In genomic region chr10:93641821-93642746, GRCm38 (mm10) we compare ENCODE assay signal across 7 mouse cellular contexts. TPM values are rescaled to one million over a fixed set of nuclear protein-coding genes. Genes with fewer than 3 reads are reported as not detected.
DNase-seq lines count a peak whose midpoint lies in the region; ATAC-seq lines count a peak whose summit lies in the region.

No protein-coding gene starts in this region.

- peak overlapping the region; percentile 79 for H3K4me3 ChIP-seq in lung, embryonic 16.5 days (ENCODE audit: low read length)

- peaks cover 29% of the 10 kb centered on the region for H3K27me3 ChIP-seq in lung, embryonic 16.5 days (ENCODE audit: control insufficient read depth, insufficient read depth, low read depth, low read length)

- H3K4me1 ChIP-seq in lung, embryonic 16.5 days (replicated peaks; ENCODE audit: control insufficient read depth, insufficient read depth, low read length) = peaks cover 15% of the 10 kb centered on the region

- peak; percentile 47 for ATAC-seq in lung, embryonic 16.5 days (ENCODE audit: low read depth)

- H3K4me2 ChIP-seq in lung, embryonic 16.5 days (ENCODE audit: low read depth, low read length) = peak overlapping the region; percentile 100

- WGBS in lung, embryonic 16.5 days = 5% methylated on average over 32 of the region's 32 CpGs

- no peaks in the 10 kb centered on the region for H3K9me3 ChIP-seq in lung, embryonic 16.5 days (ENCODE audit: control insufficient read depth, low read length)

- H3K36me3 ChIP-seq in lung, embryonic 16.5 days (ENCODE audit: control insufficient read depth, insufficient read depth, low read length) = no peaks in the 10 kb centered on the region

- DNase-seq in urinary bladder, adult 18-20 months (ENCODE audit: low spot score in 2 of 2) = peak; percentile 13 to 51
- no peak for DNase-seq in urinary bladder, postnatal 10 days (ENCODE audit: low spot score)
- peak; percentile 93 for DNase-seq in cerebellum, adult 9-11 months
- DNase-seq in gastrocnemius, postnatal 10 days = peak; percentile 23
- DNase-seq in kidney, adult 11 months = peak; percentile 87
- peak; percentile 68 for DNase-seq in retina, embryonic 14.5 days (ENCODE audit: low spot score)

- peak overlapping the region; percentile 76 for H3K9ac ChIP-seq in lung, embryonic 16.5 days (ENCODE audit: low read length)

- H3K27ac ChIP-seq in lung, embryonic 16.5 days (ENCODE audit: low read length) = no peak overlapping the region

RNA-seq across cellular contexts. Expression of gene Ntn4, which starts 1.6 kb away (rescaled TPM):
- 10 to 100 TPM; 10.3 to 12.3 TPM for total RNA-seq in gastrocnemius, postnatal 10 days (2021)
- polyA plus RNA-seq in lung, embryonic 16.5 days (2015; fragmentation: Nextera tagmentation; extraction: Ambion mirVana) = 0.36 and 0.58 TPM in 2 replicates

RNA-seq across cellular contexts. Expression of gene Snrpf, which starts 52.6 kb away (rescaled TPM):
- 10 to 100 TPM; 14.3 to 14.9 TPM for total RNA-seq in gastrocnemius, postnatal 10 days (2021)
- 99.4 and 105 TPM in 2 replicates for polyA plus RNA-seq in lung, embryonic 16.5 days (2015; fragmentation: Nextera tagmentation; extraction: Ambion mirVana)
